Mouse (Mus musculus) cerebellum, adult 2 months (tissue): ENCODE data around the gene Rasgef1a.

Experiments used
- CTCF ChIP-seq: fragments of 200-500 bp; IDR thresholded peaks from 2 replicates; pipeline ENCODE4 v1.5.1; 2011; ENCODE audit warnings: low read depth, mild to moderate bottlenecking, control low read depth, low read length, moderate library complexity, borderline replicate concordance; ENCODE audit not compliant: insufficient read depth
- POLR2A ChIP-seq: fragments of 200-500 bp; IDR thresholded peaks from 2 replicates; pipeline ENCODE4 v1.6.1; 2011; ENCODE audit warnings: low read length, control low read depth, borderline replicate concordance; ENCODE audit not compliant: insufficient read depth

GRCm38 (mm10) chr6:118019569-118019968, 8.3 kb downstream of the Rasgef1a start:
- TF ChIP-seq CTCF = no peak
- TF ChIP-seq POLR2A = no peak
